Mouse (Mus musculus): Measurements from ENCODE around the gene Gys1. TPM values are rescaled to one million over a fixed set of nuclear protein-coding genes. Genes with fewer than 3 reads are reported as not detected.

The Gys1 gene
- polyA plus RNA-seq (2012; rRNA removed), result 61.3 and 69.1 TPM in 2 replicates

DNA sequence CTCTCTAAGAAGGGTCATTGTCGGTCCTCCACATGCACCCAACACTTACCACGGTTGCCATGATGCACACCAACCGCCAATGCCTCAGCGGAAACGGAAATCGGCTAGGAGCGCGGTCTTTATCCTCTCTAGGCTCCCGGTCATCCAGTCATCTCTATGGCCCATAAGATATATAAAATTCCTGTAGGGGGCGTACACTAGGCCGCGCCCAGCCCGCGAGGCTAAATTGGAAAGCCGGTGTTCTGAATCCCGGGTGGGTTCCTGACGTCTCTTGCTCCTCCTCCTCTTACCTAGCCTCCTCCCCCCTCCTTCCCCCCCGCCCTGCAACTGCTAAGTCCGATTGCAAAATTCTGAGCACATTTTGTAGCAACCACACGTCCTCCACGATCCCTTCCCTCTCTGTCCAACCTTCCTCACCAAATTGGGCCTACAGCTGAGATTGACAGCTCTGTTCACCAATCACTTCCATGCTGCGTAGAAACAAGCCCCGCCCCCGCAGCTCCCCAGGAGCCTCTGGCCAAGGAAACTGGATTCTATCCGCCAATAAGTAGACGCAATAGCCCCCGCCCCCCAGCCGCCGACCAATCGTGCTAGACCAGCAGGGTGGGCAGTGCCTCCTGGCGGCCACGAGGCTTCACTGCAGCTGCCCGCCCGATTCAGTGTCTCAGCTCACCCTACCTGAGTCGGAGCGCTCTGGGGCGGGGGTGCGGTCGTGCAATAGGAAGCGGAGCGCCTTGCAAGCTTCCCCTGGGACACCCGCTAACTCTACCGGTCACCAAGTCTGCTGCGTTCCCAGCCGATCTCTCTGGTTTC lies at the start of gene Gys1:
TSS of gene Gys1 (plus strand) at position 642 of the 813 bp plus-strand sequence.

DNA sequence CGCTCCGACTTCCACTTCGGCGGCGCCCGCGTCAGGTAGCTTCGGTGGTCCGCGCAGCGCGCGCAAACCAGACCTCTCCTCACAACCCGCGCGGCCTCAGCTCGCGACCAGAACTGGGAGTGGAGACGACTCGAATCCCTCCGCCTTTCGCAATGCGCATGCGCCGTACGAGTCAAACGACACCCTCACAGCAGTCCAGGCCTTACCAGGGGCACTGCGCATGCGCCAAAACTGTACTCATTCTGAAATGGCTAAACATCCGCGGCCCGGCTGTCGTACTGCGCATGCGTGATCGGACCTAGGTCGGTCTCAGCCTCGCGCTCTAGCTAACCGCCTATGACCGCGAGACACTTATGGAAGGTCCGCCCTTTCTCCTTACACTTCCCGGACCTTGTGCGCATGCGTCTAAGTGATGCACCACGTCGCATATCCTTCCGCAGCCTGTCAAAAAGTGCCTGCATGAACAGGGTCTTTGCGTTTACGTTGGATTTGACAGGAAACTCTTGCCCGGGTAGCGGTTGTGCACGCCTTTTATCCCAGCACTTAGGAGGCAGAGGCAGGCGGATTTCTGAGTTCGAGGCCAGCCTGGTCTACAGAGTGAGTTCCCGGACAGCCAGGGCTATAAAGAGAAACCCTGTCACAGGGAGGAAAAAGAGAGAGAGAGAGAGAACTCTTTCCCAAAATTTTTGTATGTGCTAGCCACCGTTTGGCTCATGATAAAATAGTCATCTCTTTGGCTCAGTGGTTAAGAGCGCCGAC lies 38.9 kb upstream of the Gys1 start, which contains the start of gene Snrnp70:
TSS of gene Snrnp70 (minus strand) at position 165 of the 759 bp plus-strand sequence.

DNA sequence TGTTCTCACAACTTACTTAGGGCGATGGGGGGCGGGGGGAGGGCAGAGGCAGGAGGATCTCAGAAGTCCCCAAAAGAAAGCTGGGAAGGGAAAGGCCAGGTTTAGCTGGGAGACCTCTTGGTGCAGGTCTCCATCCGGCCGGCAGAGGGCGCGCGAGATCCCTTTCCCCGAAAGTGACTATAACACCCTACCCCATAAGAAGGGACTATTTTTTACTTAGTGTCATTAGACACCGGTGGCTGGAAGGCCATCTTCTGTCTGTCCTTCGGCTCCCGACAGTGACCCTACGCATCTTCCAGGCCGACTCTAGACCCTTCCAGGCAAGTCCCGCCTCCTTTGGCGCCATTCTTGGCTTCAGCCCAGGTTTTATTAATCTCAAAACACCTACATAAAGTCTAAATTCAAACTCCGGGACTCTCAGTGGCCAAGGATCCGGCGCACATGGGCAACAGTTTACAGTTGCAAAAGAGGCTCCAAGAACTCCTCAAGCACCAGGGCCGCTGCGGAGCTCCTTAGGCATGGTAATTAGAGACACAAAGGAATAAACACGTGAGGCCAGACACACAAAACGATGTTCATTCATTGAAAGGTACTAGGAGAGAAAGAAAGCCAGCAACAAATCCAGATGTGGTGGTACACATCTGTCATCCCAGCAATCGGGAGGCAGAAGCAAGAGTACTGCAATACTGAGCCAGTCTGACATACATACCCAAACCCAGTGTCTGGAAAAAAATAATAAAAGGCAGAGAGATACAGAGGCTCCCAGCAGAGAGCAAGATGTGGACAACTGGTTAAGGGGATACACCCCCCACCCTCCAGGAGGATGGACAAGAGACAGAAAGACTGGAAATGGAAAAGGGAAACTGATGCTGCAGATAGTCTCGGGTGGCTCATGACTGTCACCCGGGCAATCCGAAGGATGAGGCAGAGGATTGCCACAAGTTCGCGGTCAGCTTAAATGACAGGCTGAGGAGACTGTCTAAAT lies 29.3 kb upstream of the Gys1 start, which contains the start of gene Kcna7:
TSS of gene Kcna7 (plus strand) at position 563 of the 985 bp plus-strand sequence.

DNA sequence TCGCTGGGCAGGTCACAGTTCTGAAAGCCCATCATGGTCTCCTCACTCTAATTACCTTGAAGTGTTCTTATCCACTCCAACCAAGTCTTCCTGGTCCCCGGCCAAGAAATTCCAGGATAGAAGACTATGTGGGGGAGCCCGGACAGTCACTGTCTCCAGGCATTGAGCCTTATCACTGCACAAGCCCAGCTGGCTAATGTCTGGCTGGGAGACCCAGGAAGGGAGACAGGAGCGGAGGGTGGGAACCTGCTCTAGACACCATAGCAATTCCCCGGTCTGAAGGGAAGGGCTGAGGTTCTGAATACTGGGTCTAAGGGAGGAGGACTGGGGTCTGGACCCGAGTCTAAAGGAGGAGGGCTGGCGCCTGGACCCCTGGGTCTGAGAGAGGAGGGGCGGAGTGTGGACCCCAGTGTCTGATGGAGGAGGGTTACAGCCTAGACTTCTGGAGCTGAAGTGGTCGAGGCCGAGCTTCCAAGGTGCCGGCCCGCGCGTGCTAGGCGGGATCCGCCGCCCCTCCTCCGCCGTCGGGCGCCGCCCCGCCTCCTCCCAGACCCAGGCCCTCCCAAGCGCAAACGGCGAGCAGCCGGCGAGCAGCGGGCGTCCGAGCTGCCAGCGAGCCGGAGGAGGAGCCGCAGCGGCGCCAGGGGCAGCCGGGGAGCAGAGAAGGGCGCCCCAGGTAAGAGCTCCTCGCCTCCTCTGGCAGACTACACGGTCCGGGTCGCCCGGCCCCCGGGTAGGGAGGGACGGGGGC lies 21.4 kb upstream of the Gys1 start, which contains the start of gene Ntf5:
TSS of gene Ntf5 (plus strand) at position 583 of the 751 bp plus-strand sequence.

DNA sequence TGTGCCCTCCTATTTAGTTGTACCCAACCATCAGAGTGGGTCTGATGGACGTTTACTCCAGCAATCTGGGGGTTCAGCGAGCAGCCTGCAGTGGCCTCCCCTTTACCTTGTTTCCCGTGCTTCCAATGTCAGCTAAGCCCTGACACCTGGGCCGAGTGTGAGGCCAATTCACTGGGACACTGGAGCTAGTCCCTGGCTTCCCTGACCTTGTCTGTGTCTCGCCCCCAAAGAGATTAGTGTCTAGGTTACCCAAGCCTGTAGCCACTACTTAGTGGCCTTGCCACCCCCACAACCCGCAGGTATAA lies 14.1 kb upstream of the Gys1 start, which contains the start of gene Lhb:
TSS of gene Lhb (plus strand) at position 206 of the 305 bp plus-strand sequence.

DNA sequence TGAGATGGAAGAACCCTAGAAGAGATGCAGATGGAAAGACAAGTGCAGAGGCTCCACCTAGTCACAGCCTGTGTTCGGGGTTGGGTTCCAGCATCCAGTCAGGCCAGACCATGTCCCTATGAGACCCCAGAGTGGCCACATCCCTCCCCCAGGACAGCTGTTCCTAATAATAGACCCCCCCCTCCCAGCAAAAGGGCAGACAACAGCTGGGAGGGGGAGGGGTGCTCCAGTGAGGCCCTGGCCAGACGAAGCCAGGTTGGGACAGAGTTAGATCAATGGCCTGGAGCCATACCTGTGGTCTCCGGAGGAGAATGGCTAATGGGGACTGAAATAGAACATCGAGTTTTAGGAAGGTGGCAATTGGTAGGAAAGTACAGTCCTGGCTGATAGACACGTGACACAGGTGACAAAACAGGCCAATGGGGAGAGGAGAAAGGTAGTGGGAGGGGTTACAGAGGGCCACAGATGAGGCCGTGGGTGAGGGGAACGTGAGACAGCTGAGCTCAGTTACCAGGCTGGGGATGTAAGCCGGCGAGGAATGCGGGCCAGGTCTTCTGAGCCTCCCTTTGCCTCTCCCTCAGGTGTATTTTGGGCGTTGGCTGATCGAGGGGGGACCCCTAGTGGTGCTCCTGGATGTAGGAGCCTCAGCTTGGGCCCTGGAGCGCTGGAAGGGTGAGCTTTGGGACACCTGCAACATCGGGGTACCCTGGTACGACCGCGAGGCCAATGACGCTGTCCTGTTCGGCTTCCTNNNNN lies 3.1 kb downstream of the Gys1 start, which contains the start of gene Ruvbl2:
TSS of gene Ruvbl2 (minus strand) at position 576 of the 756 bp plus-strand sequence.

DNA sequence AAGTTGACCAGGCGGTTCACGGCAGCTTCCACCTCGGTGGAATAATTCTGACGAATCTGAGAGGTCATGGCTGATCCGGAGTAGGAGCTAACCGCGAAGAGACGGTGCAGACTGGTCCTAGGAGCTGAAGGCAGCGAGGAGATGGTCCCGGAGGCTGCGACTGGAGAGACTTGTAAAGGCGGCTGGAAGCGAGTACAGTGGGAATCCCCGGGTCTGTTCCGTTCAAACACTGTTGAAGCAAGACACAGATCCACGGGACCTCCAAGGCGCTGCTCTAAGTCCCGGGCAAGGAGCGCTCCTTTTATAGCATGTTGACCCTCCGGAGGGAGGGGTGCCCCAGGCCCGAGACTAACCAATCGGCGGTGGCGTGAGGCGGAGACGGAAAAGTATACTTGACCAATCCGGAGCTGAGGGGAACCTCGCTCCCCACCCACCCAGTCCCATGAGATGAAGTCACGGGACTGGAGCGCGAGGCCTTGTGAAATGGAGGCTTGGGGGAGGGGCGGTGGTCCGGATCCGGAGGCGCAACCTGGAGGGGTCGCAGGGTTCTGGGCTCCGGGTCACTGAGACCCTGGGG lies 25.0 kb downstream of the Gys1 start, which contains the start of gene Ftl1:
TSS of gene Ftl1 (minus strand) at position 321 of the 577 bp plus-strand sequence.

DNA sequence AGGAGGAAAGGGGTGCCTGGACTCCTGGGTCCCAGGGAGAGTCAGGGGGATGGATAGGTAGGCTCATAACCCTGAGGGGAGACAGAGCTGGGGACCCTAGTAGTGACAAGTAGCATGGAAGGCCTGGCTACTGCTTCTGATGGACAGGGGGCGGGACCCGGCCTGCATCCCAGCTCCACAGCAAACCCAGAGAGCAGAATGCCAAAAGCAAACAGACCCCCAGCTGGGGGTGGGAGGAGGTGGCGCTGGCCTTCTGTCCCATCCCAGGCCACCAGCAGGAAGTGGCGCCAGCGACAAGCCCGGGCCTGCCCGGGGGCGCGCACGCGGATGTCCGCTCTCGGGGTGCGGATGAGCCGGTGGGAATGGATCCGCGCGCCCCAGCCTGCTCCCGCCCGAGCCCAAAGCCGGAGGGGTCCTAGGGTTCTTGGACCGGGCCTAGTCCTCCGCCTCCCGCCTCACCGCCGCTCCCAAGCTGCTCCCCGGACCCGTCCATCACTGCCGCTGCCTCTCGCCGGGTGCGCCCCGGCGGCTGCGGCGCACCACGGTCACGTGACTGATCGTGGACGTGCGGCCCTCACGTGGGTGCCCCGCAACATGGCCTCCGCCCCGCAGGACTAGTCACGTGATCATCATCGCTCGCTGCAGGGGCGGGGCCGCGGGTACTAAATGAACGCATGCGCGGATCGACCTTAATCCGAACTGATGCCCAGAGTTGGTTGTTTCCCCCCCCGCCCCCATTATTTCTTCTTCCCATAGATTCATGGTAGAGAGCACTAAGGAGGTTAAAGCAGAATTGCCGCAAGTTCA lies 31.8 kb downstream of the Gys1 start, which contains the start of gene Bax:
TSS of gene Bax (minus strand) at position 616 of the 807 bp plus-strand sequence.

DNA sequence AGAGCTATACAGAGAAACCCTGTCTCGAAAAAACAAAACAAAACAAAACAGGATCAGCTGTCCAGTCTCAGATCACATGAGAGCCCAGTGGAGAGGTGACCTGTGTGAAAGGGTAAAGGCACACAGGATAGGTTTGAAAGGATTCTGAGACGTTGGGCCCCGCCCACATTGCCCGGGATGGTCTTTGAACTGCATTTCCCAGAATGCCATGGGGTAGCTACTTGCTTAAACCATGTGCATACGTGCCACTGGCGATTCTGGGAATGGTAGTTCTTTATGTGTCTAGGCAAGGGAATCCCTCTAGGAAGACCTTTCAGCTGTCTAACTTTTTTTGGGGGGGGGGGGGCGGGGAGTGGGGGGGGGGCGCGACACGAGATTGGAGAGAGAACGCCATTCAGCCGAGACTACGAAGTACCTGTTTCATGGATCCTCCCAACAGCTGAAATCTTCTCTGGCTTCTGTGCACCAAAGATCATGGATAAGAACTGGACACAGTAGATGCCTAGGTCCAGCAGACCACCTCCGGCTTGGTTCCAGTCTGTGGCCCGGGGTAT lies 46.8 kb downstream of the Gys1 start, which contains the start of gene Tulp2:
TSS of gene Tulp2 (plus strand) at position 504 of the 554 bp plus-strand sequence.

DNA sequence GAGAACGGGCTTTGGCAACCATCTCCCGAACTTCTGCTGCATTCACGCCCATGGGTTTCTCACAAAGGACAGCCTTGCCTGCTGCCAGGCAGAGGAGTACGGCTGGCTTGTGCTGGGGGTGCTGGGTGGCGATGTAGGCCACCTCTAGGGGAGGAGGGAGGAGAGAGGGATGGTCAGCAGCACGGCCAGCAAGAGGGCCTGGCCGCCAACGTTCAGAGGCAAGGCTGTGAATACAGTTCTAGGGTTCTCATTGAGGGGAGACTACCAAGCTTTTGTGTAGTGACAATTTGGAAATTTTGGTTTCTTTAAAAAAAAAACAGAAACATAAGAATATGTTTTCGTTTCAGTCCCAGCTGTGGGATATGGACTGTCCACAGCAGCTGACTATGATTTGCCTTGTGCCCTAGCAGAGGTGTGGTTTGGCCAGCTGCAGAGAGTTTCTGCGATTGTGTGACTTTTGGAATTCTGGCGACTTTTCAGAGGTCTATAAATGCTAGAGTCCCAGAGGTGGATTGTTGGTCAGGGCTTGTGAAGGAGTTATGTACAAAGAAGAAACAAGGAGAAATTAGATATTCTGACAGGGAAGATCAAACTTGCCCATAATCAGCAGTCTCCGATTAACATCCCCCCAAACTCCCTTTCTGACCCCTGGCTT lies 52.2 kb downstream of the Gys1 start, which contains the start of gene Gm45808:
TSS of gene Gm45808 (minus strand) at position 51 of the 655 bp plus-strand sequence.

DNA sequence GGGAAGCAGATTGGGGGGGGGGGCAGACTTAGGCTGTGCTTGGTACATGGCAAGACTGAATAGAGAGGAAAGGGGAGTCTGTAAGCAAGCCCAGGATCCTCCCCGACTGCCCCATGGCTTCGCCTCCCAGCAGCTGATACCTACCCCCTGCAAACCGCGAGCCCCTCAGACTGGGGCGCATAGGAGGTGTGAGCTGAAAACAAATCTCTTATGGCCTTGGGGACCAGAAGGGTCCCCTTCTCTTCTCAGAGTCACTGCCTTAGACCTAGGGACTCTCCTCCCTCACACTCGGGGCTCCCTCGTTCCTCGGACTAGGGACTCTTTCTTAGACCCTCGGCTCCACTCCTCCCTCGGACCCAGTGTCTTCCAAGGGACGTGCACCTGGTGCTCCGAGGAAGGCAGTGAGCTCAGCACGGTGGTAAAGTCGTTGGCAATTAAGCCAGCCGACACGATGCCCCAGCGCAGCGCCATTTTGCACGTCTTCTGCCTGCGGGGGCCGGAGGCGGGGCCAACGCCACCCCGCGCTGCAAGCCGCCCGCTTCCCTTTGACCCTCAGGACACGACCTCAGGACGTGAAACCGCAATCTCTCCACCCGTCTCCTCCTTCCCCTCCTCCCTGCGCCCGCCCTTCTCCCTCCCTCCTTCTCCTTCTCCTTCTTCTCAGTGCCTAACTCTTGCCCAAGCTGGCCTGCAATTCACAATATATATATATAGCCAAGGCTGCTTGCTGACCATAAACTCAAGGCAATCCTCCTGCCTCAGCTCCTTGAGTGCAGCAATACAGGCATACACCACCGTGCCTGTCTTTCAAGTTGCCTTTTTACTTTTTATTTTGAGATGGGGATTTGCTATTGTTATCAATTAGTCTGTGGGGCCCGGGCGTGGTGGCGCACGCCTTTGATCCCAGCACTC lies 53.9 kb downstream of the Gys1 start, which contains the start of gene Dhdh:
TSS of gene Dhdh (minus strand) at position 513 of the 912 bp plus-strand sequence.

Other genes starting within 250 kb of the Gys1 start
- 3.1 and 4.1 TPM in 2 replicates for gene Ccdc155, start 230.0 kb upstream of the Gys1 start, polyA plus RNA-seq (2012; rRNA removed)
- 2.1 and 3.3 TPM in 2 replicates for gene Dkkl1, start 222.7 kb upstream of the Gys1 start, polyA plus RNA-seq (2012; rRNA removed)
- gene Tead2, start 219.1 kb upstream of the Gys1 start, polyA plus RNA-seq (2012; rRNA removed), result 119 and 183 TPM in 2 replicates
- gene Cd37, start 195.7 kb upstream of the Gys1 start, polyA plus RNA-seq (2012; rRNA removed), result 13.2 and 14.5 TPM in 2 replicates
- gene Slc6a16, start 193.8 kb upstream of the Gys1 start, polyA plus RNA-seq (2012; rRNA removed), result 0.15 and 0.40 TPM in 2 replicates
- gene Slc6a21, start 157.3 kb upstream of the Gys1 start, polyA plus RNA-seq (2012; rRNA removed), result 0.24 TPM in 1 of 2 replicates, not detected in the other
- 58.6 and 62.0 TPM in 2 replicates for gene Trpm4, start 101.1 kb upstream of the Gys1 start, polyA plus RNA-seq (2012; rRNA removed)
- 0.46 and 0.51 TPM in 2 replicates for gene Hrc, start 99.6 kb upstream of the Gys1 start, polyA plus RNA-seq (2012; rRNA removed)
- 11.9 and 12.1 TPM in 2 replicates for gene Ppfia3, start 67.8 kb upstream of the Gys1 start, polyA plus RNA-seq (2012; rRNA removed)
- gene Lin7b, start 64.3 kb upstream of the Gys1 start, polyA plus RNA-seq (2012; rRNA removed), result 43.0 and 49.1 TPM in 2 replicates
- gene Snrnp70, start 39.1 kb upstream of the Gys1 start, polyA plus RNA-seq (2012; rRNA removed), result 271 and 341 TPM in 2 replicates
- 0.28 and 0.36 TPM in 2 replicates for gene Kcna7, start 29.2 kb upstream of the Gys1 start, polyA plus RNA-seq (2012; rRNA removed)
- 3.7 and 3.9 TPM in 2 replicates for gene Ntf5, start 21.1 kb upstream of the Gys1 start, polyA plus RNA-seq (2012; rRNA removed)
- 30.6 and 32.8 TPM in 2 replicates for gene Lhb, start 14.0 kb upstream of the Gys1 start, polyA plus RNA-seq (2012; rRNA removed)
- gene Ruvbl2, start 3.3 kb downstream of the Gys1 start, polyA plus RNA-seq (2012; rRNA removed), result 136 and 158 TPM in 2 replicates
- gene Ftl1, start 25.0 kb downstream of the Gys1 start, polyA plus RNA-seq (2012; rRNA removed), result 3,494 and 4,463 TPM in 2 replicates
- gene Bax, start 32.1 kb downstream of the Gys1 start, polyA plus RNA-seq (2012; rRNA removed), result 193 and 194 TPM in 2 replicates
- 33.8 and 34.3 TPM in 2 replicates for gene Tulp2, start 47.0 kb downstream of the Gys1 start, polyA plus RNA-seq (2012; rRNA removed)
- gene Gm45808, start 52.0 kb downstream of the Gys1 start, polyA plus RNA-seq (2012; rRNA removed), result not detected in 2 replicates
- gene Dhdh, start 54.0 kb downstream of the Gys1 start, polyA plus RNA-seq (2012; rRNA removed), result 5.4 and 8.6 TPM in 2 replicates
- gene Nucb1, start 75.6 kb downstream of the Gys1 start, polyA plus RNA-seq (2012; rRNA removed), result 409 and 461 TPM in 2 replicates
- gene Ppp1r15a, start 91.4 kb downstream of the Gys1 start, polyA plus RNA-seq (2012; rRNA removed), result 57.1 and 60.9 TPM in 2 replicates
- gene Plekha4, start 91.5 kb downstream of the Gys1 start, polyA plus RNA-seq (2012; rRNA removed), result 29.4 and 35.1 TPM in 2 replicates
- 1.4 and 3.4 TPM in 2 replicates for gene Hsd17b14, start 120.0 kb downstream of the Gys1 start, polyA plus RNA-seq (2012; rRNA removed)
- 129 and 164 TPM in 2 replicates for gene Bcat2, start 135.3 kb downstream of the Gys1 start, polyA plus RNA-seq (2012; rRNA removed)
- 0.21 and 0.23 TPM in 2 replicates for gene Fgf21, start 180.6 kb downstream of the Gys1 start, polyA plus RNA-seq (2012; rRNA removed)
- gene Fut1, start 182.4 kb downstream of the Gys1 start, polyA plus RNA-seq (2012; rRNA removed), result 0.13 and 0.14 TPM in 2 replicates
- 0.38 and 0.40 TPM in 2 replicates for gene Izumo1, start 187.0 kb downstream of the Gys1 start, polyA plus RNA-seq (2012; rRNA removed)
- 34.6 and 43.6 TPM in 2 replicates for gene Rasip1, start 192.6 kb downstream of the Gys1 start, polyA plus RNA-seq (2012; rRNA removed)
- 9.0 and 9.6 TPM in 2 replicates for gene Mamstr, start 205.1 kb downstream of the Gys1 start, polyA plus RNA-seq (2012; rRNA removed)
- 8.6 and 9.1 TPM in 2 replicates for gene Fut2, start 231.6 kb downstream of the Gys1 start, polyA plus RNA-seq (2012; rRNA removed)
- 1.6 and 2.1 TPM in 2 replicates for gene Ntn5, start 249.2 kb downstream of the Gys1 start, polyA plus RNA-seq (2012; rRNA removed)